Mouse (Mus musculus) cerebellum, adult 9-10 months (tissue): ENCODE results near the gene Olfr667.
"Not testable (repeated sequence)": the region's sequence is repeated elsewhere in the genome, so short reads cannot be mapped to it uniquely, and the experiment has no call there.

ENCODE experiments used
- DNase-seq: peaks from one replicate; pipeline ENCODE4 v3.0.0; 2022

The Olfr667 gene

GRCm38 (mm10) chr7:104921382-104921781 is at the start of gene Olfr667:
TSS of gene Olfr667 (minus strand) at chr7:104921482.
- no peak for DNase-seq

GRCm38 (mm10) chr7:104962520-104962919 is 41.2 kb upstream of the Olfr667 start, which contains the start of gene Olfr670:
TSS of gene Olfr670 (minus strand) at chr7:104962620.
- no peak for DNase-seq

GRCm38 (mm10) chr7:104950234-104950633 is 29.0 kb upstream of the Olfr667 start:
- not testable (repeated sequence) for DNase-seq

- no peak for DNase-seq
These were observed 12.7 kb upstream of the Olfr667 start, which contains the start of gene Olfr669 for GRCm38 (mm10) chr7:104933940-104934339. TSS of gene Olfr669 (plus strand) at chr7:104934240.

GRCm38 (mm10) chr7:104927957-104928356 is 6.7 kb upstream of the Olfr667 start, which contains the start of gene Olfr668:
TSS of gene Olfr668 (minus strand) at chr7:104928057.
- DNase-seq, result no peak

- no peak for DNase-seq
These were observed 25.4 kb downstream of the Olfr667 start, which contains the start of gene Olfr666 for GRCm38 (mm10) chr7:104895852-104896251. TSS of gene Olfr666 (minus strand) at chr7:104895952.

GRCm38 (mm10) chr7:104877731-104878130 is 43.6 kb downstream of the Olfr667 start, which contains the start of gene Olfr665:
TSS of gene Olfr665 (plus strand) at chr7:104878031.
- no peak for DNase-seq
